Mouse (Mus musculus) v-Abl transformed pro-B cells (cell line): ENCODE measurements around the gene Phf10.

Experiments used
- in situ Hi-C, 2 experiments: fragments of 400-800 bp; cut with MboI; formaldehyde crosslinking; loops; one replicate each; pipeline ENCODE4 v1.15.1; 2025; ENCODE audit not compliant: unreplicated experiment in 2 of 2

The Phf10 gene

DNA sequence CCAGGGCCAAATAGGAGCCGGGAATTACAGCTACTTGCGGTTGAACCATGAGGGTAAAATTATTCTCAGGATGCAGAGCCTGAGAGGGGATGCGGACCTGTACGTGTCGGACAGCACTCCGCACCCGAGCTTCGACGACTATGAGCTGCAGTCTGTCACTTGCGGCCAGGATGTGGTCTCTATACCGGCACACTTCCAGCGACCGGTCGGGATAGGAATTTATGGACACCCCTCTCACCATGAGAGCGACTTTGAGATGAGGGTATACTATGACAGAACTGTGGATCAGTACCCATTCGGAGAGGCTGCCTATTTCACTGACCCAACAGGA is 17.4 kb downstream of the Phf10 start:
- in situ Hi-C loops = loop anchor here in 1 of 2 experiments (25.0 kb wide), 2 partner anchors 444 to 794 kb away; partner anchors contain the start of genes Dll1 and Fam120b

DNA sequence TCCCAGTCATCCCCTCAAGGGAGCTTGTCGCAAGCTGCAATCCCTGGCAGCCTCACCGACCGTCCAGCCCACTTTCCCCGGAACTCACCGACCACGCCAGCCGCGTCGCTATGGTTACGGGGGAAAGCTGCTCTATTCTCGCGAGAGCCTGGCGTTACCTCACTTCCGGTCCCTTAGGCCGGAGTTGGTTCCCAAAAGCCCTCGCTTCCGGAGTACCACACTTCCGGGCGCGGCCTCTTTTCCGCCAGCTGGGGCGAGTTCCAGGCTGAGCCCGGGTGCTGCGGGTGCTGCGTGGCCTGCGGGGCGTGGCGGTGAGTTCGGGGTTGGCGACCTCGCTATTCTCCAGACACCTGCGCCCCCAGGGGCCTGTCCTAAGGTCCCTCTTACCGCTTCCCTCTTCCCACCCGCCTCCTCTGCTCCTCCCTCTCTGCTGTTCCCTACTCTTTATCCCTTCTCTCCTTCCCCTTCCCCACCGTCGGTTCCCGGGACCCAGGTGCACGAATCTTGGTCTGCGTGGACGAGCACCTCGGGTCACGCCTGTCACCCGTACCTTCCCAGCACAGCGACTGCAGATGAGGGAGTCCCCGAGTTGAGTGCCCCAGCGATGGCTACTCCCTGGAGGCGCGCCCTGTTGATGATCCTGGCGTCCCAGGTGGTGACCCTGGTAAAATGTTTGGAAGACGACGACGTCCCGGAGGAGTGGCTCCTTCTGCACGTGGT is 17.9 kb downstream of the Phf10 start, which contains the start of the genes Wdr27 and 1600012H06Rik:
Wdr27 (minus strand) TSS at position 150 of the 720 bp plus-strand sequence.
1600012H06Rik (plus strand) TSS at position 176 of the 720 bp plus-strand sequence.
- in situ Hi-C loops = loop anchor here in 1 of 2 experiments (25.0 kb wide), 2 partner anchors 444 to 794 kb away; partner anchors contain the start of genes Dll1 and Fam120b

DNA sequence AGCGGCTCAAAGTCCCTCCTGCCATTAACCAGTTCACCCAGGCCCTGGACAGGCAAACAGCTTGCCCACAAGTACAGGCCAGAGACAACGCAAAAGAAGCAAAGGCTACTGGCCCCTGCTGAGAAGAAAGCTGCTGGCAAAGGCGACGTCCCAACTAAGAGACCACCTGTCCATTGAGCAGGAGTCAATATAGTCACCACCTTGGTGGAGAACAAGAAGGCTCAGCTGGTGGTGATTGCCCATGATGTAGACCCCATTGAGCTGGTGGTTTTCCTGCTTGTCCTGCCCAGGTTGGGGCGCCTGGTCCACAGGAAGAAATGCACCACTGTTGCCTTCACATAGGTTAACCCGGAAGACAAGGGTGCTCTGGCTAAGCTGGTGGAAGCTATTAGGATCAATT is 18.9 kb downstream of the Phf10 start:
- in situ Hi-C loops = loop anchor here in 1 of 2 experiments (25.0 kb wide), 2 partner anchors 445 to 795 kb away; partner anchors contain the start of genes Dll1 and Fam120b

DNA sequence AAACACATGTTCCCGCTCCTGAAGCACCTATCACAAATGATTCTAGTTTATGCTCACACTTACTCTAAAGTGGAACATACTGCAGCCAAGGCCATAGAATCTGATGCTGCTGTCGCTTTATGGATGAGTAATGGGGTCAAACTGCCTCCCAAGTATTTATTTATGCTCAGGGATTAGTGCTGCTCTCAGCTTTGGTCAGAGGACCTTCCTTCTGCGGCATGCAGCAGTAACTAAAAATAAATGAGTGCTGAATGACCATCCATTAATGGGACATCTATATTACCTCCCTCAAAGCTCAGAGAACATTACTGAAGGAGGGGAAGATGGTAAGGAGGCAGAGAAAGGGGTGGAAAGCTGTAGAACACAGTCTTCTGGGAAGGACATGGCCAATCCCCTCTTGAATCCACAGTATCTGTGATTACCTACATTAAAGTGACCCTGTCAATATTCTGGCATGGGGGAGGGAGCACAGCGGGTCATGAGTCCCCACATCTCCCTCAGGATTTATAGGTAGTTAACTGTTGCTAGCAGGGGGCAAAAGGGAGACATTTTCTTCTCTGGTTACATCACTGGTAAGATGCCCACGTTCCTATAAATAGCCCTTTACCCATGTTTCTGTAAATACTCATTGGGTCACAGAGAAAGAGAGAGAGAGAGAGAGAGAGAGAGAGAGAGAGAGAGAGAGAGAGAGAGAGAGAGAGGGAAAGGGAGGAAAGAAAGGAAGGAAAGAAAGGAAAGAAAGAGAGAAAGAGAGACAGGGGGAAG is 25.1 kb downstream of the Phf10 start:
- in situ Hi-C loops = loop anchor here in 1 of 2 experiments (25.0 kb wide), 2 partner anchors 451 to 801 kb away; partner anchors contain the start of genes Dll1 and Fam120b

- in situ Hi-C loops = loop anchor here in 1 of 2 experiments (25.0 kb wide), 2 partner anchors 452 to 802 kb away; partner anchors contain the start of genes Dll1 and Fam120b
These were observed 25.8 kb downstream of the Phf10 start for GRCm38 (mm10) chr17:14935280-14935679.

DNA sequence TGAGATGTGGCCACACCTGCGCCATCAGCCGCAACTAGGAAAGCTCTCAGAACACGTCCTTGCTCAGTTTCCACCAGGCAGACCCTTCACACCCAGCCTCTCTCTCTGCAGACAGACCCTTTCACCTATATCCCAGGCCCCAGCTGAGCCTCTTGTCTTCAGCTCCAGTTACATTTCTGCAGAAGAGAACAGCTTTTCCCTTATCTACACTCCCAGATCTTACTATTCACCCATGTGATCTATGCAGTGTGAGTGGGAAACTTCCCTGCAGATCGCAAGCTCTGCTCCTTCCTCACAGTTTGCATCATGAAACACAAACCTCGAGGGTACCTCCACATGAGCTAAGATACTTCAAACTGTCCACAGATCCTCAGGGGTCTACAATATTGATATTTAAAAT is 29.6 kb downstream of the Phf10 start:
- in situ Hi-C loops = loop anchor here in 1 of 2 experiments (25.0 kb wide), 2 partner anchors 456 to 806 kb away; partner anchors contain the start of genes Dll1 and Fam120b

DNA sequence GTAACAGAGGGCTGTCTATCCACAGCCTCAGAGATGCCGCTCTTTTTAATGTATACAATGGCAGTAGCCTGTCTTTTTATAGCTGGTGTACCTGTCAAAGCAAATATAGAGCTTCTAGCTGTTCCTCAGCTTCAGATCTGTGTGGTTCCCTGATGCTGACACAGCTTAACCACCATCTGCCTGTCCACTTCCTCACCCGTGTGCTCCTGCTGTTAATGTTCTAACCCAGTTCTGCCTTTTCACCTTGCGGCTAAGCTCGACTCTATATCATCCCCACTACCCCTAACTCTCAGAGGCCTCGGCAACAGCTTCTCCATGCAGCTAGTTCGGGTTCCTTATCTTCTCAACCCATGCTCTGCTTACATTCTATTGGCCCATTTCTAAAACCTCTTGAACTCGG is 30.4 kb downstream of the Phf10 start:
- in situ Hi-C loops = loop anchor here in 1 of 2 experiments (25.0 kb wide), 2 partner anchors 457 to 807 kb away; partner anchors contain the start of genes Dll1 and Fam120b

GRCm38 (mm10) chr17:14928631-14929030 is 32.4 kb downstream of the Phf10 start:
- in situ Hi-C loops = loop anchor here in 1 of 2 experiments (25.0 kb wide), 2 partner anchors 459 to 809 kb away; partner anchors contain the start of genes Dll1 and Fam120b

GRCm38 (mm10) chr17:14927644-14928218 is 33.3 kb downstream of the Phf10 start:
- in situ Hi-C loops = loop anchor here in 1 of 2 experiments (25.0 kb wide), 2 partner anchors 460 to 810 kb away; partner anchors contain the start of genes Dll1 and Fam120b

DNA sequence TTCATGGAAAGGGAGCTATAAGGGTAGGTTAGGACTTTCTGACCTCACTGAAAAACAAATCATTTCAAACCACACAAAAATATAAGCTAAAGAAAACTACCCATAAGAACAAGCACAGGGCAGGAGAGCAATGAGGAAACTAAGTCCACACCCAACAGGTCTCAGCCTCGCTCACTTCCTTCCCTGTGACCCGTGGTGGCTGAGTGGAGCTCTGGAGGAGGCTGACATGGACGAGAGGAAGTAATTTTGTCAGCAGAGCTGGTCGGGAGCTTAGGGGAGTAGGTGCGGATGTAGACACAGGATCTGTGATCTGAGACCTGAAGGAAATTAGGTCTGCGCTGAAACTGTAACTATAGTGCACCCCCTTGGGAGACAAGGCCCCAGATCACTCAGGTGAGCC is 39.5 kb downstream of the Phf10 start:
- in situ Hi-C loops = loop anchor here in 1 of 2 experiments (25.0 kb wide), 1 partner anchor 1884 kb away; no protein-coding TSS in a partner anchor

- in situ Hi-C loops = loop anchor here in 1 of 2 experiments (25.0 kb wide), 1 partner anchor 1881 kb away; no protein-coding TSS in a partner anchor
These were observed 43.2 kb downstream of the Phf10 start for GRCm38 (mm10) chr17:14917866-14918265.

GRCm38 (mm10) chr17:14914401-14914800 is 46.7 kb downstream of the Phf10 start:
- in situ Hi-C loops = loop anchor here in 1 of 2 experiments (25.0 kb wide), 1 partner anchor 1877 kb away; no protein-coding TSS in a partner anchor

- in situ Hi-C loops = loop anchor here in 1 of 2 experiments (25.0 kb wide), 1 partner anchor 1876 kb away; no protein-coding TSS in a partner anchor
These were observed 48.1 kb downstream of the Phf10 start for GRCm38 (mm10) chr17:14912981-14913380.

GRCm38 (mm10) chr17:14912420-14912819 is 48.7 kb downstream of the Phf10 start:
- in situ Hi-C loops = loop anchor here in 1 of 2 experiments (25.0 kb wide), 1 partner anchor 1875 kb away; no protein-coding TSS in a partner anchor

DNA sequence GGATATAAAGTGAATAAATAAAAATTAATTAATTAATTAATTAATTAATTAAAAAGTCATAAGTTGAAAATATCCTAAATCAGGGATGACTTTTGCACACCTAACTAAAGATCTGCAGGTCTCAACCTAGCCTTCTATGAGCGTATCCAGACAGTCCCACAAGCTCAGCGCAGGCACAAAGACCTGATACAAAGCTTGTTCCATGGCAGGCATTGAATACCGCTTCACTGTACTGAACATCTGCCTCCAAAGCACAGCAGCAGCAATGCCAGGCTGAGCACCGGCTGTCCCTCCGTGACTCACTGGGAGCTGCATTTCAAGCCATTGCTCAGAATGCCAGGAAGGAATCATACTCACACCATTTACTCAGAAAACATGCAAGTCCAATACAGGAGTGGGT is 50.3 kb downstream of the Phf10 start:
- in situ Hi-C loops = loop anchor here in 1 of 2 experiments (25.0 kb wide), 1 partner anchor 1873 kb away; no protein-coding TSS in a partner anchor

- in situ Hi-C loops = loop anchor here in 1 of 2 experiments (25.0 kb wide), 1 partner anchor 1872 kb away; no protein-coding TSS in a partner anchor
These were observed 51.7 kb downstream of the Phf10 start for GRCm38 (mm10) chr17:14909331-14909730.

DNA sequence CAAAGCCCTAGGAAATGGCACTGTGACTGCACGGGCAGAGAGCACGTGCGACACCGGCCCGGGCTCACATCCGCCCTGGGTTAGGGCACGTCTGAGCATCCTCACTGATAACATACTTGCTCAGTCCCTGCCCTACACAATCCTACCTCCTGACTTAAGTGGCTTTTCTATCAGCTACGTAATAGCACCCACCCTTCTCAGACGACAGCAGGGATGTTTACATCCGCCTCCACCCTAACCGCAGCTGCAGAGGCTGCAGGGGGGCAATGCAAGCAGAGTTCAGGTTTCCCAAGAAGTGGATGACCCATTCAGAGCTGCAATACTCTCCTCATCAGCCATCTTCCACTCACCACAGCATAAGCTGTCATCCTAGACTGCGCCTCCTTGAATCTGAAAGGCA is 53.9 kb downstream of the Phf10 start:
- in situ Hi-C loops = loop anchor here in 1 of 2 experiments (25.0 kb wide), 1 partner anchor 1870 kb away; no protein-coding TSS in a partner anchor

- in situ Hi-C loops = loop anchor here in 1 of 2 experiments (25.0 kb wide), 1 partner anchor 1869 kb away; no protein-coding TSS in a partner anchor
These were observed 54.5 kb downstream of the Phf10 start for GRCm38 (mm10) chr17:14906611-14907010.

GRCm38 (mm10) chr17:14904637-14905265 is 56.3 kb downstream of the Phf10 start:
- in situ Hi-C loops = loop anchor here (5.0 to 25.0 kb wide), 2 partner anchors 377 to 1867 kb away; no protein-coding TSS in a partner anchor
